Mouse (Mus musculus): ENCODE measurements around the gene Rab4a. TPM values are rescaled to one million over a fixed set of nuclear protein-coding genes. Genes with fewer than 3 reads are reported as not detected.
A peak's percentile ranks its signal among the peaks of the same experiment; 100 is the strongest.

The Rab4a gene
- polyA plus RNA-seq, 1 experiment from 2014 or later, result 71.4 TPM

GRCm38 (mm10) chr8:123854733-123855475, 49.1 kb downstream of the Rab4a start:
- Histone ChIP-seq H3K36me3 (ENCODE audit: control insufficient read depth, insufficient read depth, low read length) (no peaks in the 10 kb centered on the region), H3K4me2 (ENCODE audit: low read depth) (no peak overlapping the region), H3K27ac (ENCODE audit: low read depth, low read length) (no peak overlapping the region), H3K4me3 (ENCODE audit: low read depth, low read length) (no peak overlapping the region), H3K27me3 (ENCODE audit: control insufficient read depth, insufficient read depth, low read length) (0 out of 2 replicates have a peak, but pooled peaks cover 2% of the 10 kb centered on the region), H3K9me3 (ENCODE audit: control insufficient read depth, low read length) (no peaks in the 10 kb centered on the region), H3K9ac (ENCODE audit: low read length) (no peak overlapping the region), H3K4me1 (ENCODE audit: control insufficient read depth, insufficient read depth, low read length) (no peaks in the 10 kb centered on the region)
- no peak for DNase-seq (ENCODE audit: low spot score)
- ATAC-seq (ENCODE audit: insufficient read depth, low FRiP score, low TSS enrichment), result no peak
- WGBS, result 86% methylated on average over 9 of the region's 9 CpGs

DNA sequence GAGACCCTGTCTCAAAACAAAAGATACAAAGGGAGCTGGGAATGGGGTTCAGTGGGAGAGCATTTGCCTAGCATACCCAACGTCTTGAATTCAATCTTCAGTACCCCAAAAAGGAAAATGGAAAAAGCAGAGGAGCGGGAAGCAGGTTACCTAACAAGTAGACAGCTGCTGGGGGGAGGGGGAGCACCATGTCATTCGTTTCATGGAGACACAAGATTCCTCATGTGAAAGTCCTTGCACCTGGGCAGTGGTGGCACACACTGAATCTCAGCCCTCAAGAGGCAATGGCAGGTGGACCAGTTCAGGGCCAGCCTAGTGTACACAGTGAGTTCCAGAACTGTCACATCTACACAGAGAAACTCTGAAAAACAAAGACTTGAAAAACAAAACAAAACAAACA, 51.6 kb downstream of the Rab4a start:
- H3K27me3 ChIP-seq (ENCODE audit: control insufficient read depth, insufficient read depth, low read length), result peaks cover 14% of the 10 kb centered on the region
- no peak overlapping the region for H3K27ac ChIP-seq (ENCODE audit: low read depth, low read length)
- 66% methylated on average over 3 of the region's 3 CpGs for WGBS
- DNase-seq (ENCODE audit: low spot score), result no peak
- no peaks in the 10 kb centered on the region for H3K4me1 ChIP-seq (ENCODE audit: control insufficient read depth, insufficient read depth, low read length)
- H3K4me3 ChIP-seq (ENCODE audit: low read depth, low read length), result no peak overlapping the region
- H3K9me3 ChIP-seq (ENCODE audit: control insufficient read depth, low read length), result no peaks in the 10 kb centered on the region
- no peaks in the 10 kb centered on the region for H3K36me3 ChIP-seq (ENCODE audit: control insufficient read depth, insufficient read depth, low read length)
- no peak for ATAC-seq (ENCODE audit: insufficient read depth, low FRiP score, low TSS enrichment)
- H3K4me2 ChIP-seq (ENCODE audit: low read depth), result no peak overlapping the region
- no peak overlapping the region for H3K9ac ChIP-seq (ENCODE audit: low read length)

- H3K9ac ChIP-seq (ENCODE audit: low read length), result peak overlapping the region; percentile 81
- no peak overlapping the region for H3K27ac ChIP-seq (ENCODE audit: low read depth, low read length)
- no peak for DNase-seq (ENCODE audit: low spot score)
- H3K27me3 ChIP-seq (ENCODE audit: control insufficient read depth, insufficient read depth, low read length), result peaks cover 18% of the 10 kb centered on the region
- peak overlapping the region; percentile 91 for H3K4me2 ChIP-seq (ENCODE audit: low read depth)
- ATAC-seq (ENCODE audit: insufficient read depth, low FRiP score, low TSS enrichment), result no peak
- 0% methylated on average over 17 of the region's 17 CpGs for WGBS
- no peaks in the 10 kb centered on the region for H3K36me3 ChIP-seq (ENCODE audit: control insufficient read depth, insufficient read depth, low read length)
- no peaks in the 10 kb centered on the region for H3K4me1 ChIP-seq (ENCODE audit: control insufficient read depth, insufficient read depth, low read length)
- H3K9me3 ChIP-seq (ENCODE audit: control insufficient read depth, low read length), result no peaks in the 10 kb centered on the region
- peak overlapping the region; percentile 93 for H3K4me3 ChIP-seq (ENCODE audit: low read depth, low read length)
Observed at GRCm38 (mm10) chr8:123858574-123858940, 52.8 kb downstream of the Rab4a start.

- DNase-seq (ENCODE audit: low spot score), result peak; percentile 94
- Histone ChIP-seq H3K4me2 (ENCODE audit: low read depth) (peak overlapping the region; percentile 91), H3K4me3 (ENCODE audit: low read depth, low read length) (peak overlapping the region; percentile 93), H3K27me3 (ENCODE audit: control insufficient read depth, insufficient read depth, low read length) (peaks cover 18% of the 10 kb centered on the region), H3K9me3 (ENCODE audit: control insufficient read depth, low read length) (no peaks in the 10 kb centered on the region), H3K27ac (ENCODE audit: low read depth, low read length) (peak overlapping the region; percentile 42; the same call in 1 of the 2 replicates), H3K4me1 (ENCODE audit: control insufficient read depth, insufficient read depth, low read length) (no peaks in the 10 kb centered on the region), H3K9ac (ENCODE audit: low read length) (peak overlapping the region; percentile 81), H3K36me3 (ENCODE audit: control insufficient read depth, insufficient read depth, low read length) (no peaks in the 10 kb centered on the region)
- ATAC-seq (ENCODE audit: insufficient read depth, low FRiP score, low TSS enrichment), result peak; percentile 92
- under 1% methylated on average over 74 of the region's 79 CpGs for WGBS
Observed at GRCm38 (mm10) chr8:123858941-123859647, 53.3 kb downstream of the Rab4a start.

DNA sequence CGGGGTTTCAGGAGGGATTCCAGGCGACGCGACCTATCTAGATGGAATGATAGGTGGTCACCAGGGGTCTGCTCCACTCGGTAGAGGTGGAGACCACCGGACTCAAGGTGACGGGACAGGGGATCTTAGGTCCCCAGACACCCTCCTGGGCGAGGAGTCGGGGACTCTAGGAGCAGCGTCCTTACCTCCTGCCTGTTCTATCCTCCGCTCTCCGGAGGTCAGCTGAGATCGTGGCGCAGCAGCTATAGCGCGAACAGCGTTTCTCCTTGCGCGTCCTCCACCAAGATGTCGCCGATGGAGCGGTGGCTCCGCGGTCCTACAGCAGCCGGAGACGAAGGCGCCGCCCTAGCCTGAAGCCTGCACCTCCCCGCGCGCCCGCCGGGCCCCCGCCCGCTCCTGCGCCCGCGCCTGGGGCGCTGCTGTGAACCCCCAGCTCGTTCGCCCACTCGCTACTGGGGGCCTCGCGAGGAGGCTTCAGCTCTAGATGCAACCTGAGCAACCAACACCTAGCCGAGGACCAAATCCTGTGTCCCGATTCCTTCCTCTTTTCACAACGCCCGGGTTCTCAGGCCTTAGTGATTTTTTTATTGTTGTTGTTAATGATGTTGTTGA, 54.0 kb downstream of the Rab4a start, which contains the start of gene Ccsap:
Gene Ccsap, minus strand, starts transcription at position 562 of the 612 bp plus-strand sequence.
- no peak for DNase-seq (ENCODE audit: low spot score)
- ATAC-seq (ENCODE audit: insufficient read depth, low FRiP score, low TSS enrichment), result peak; percentile 79
- no peaks in the 10 kb centered on the region for H3K36me3 ChIP-seq (ENCODE audit: control insufficient read depth, insufficient read depth, low read length)
- peak within 1 kb of the TSS; percentile 91 for H3K4me2 ChIP-seq (ENCODE audit: low read depth)
- H3K27ac ChIP-seq (ENCODE audit: low read depth, low read length), result peak within 1 kb of the TSS; percentile 42; the same call in 1 of the 2 replicates
- H3K4me3 ChIP-seq (ENCODE audit: low read depth, low read length), result peak within 1 kb of the TSS; percentile 93
- H3K27me3 ChIP-seq (ENCODE audit: control insufficient read depth, insufficient read depth, low read length), result peaks cover 18% of the 10 kb centered on the region
- peak within 1 kb of the TSS; percentile 81 for H3K9ac ChIP-seq (ENCODE audit: low read length)
- no peaks in the 10 kb centered on the region for H3K9me3 ChIP-seq (ENCODE audit: control insufficient read depth, low read length)
- 1% methylated on average over 45 of the region's 48 CpGs for WGBS
- no peaks in the 10 kb centered on the region for H3K4me1 ChIP-seq (ENCODE audit: control insufficient read depth, insufficient read depth, low read length)

- Histone ChIP-seq H3K36me3 (ENCODE audit: control insufficient read depth, insufficient read depth, low read length) (no peaks in the 10 kb centered on the region), H3K9ac (ENCODE audit: low read length) (no peak overlapping the region), H3K4me3 (ENCODE audit: low read depth, low read length) (peak overlapping the region; percentile 93; the same call in 1 of the 2 replicates), H3K4me1 (ENCODE audit: control insufficient read depth, insufficient read depth, low read length) (no peaks in the 10 kb centered on the region), H3K27ac (ENCODE audit: low read depth, low read length) (no peak overlapping the region), H3K9me3 (ENCODE audit: control insufficient read depth, low read length) (no peaks in the 10 kb centered on the region), H3K4me2 (ENCODE audit: low read depth) (no peak overlapping the region), H3K27me3 (ENCODE audit: control insufficient read depth, insufficient read depth, low read length) (peaks cover 18% of the 10 kb centered on the region)
- 83% methylated on average over 4 of the region's 4 CpGs for WGBS
- DNase-seq (ENCODE audit: low spot score) (no peak), ATAC-seq (ENCODE audit: insufficient read depth, low FRiP score, low TSS enrichment) (no peak)
Observed at GRCm38 (mm10) chr8:123860386-123860785, 54.6 kb downstream of the Rab4a start.

DNA sequence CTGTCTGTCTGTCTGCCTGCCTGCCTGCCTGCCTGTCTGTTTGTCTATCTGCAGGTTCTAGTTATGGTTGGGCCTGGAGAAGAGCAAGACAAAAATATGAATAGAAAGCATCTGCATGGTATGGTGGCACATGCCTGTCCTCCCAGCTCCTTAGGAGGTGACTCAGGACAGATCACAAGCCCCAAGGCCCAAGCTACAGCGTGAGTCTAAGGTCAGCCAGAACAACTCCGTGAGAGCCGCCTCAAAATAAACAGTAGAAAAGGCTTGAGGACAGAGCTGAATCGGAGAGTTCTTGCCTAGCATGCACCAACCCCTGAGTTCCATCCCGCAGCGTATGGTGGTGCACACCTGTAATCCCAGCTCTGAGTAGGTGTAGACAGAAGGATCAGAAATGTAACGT, 60.0 kb downstream of the Rab4a start:
- H3K4me1 ChIP-seq (ENCODE audit: control insufficient read depth, insufficient read depth, low read length), result no peaks in the 10 kb centered on the region
- H3K9ac ChIP-seq (ENCODE audit: low read length), result no peak overlapping the region
- no peaks in the 10 kb centered on the region for H3K36me3 ChIP-seq (ENCODE audit: control insufficient read depth, insufficient read depth, low read length)
- H3K4me3 ChIP-seq (ENCODE audit: low read depth, low read length), result no peak overlapping the region
- no peaks in the 10 kb centered on the region for H3K9me3 ChIP-seq (ENCODE audit: control insufficient read depth, low read length)
- 82% methylated on average over 7 of the region's 7 CpGs for WGBS
- no peak for ATAC-seq (ENCODE audit: insufficient read depth, low FRiP score, low TSS enrichment)
- no peak overlapping the region for H3K27ac ChIP-seq (ENCODE audit: low read depth, low read length)
- no peak for DNase-seq (ENCODE audit: low spot score)
- H3K4me2 ChIP-seq (ENCODE audit: low read depth), result no peak overlapping the region
- H3K27me3 ChIP-seq (ENCODE audit: control insufficient read depth, insufficient read depth, low read length), result peaks cover 9% of the 10 kb centered on the region

- ATAC-seq (ENCODE audit: insufficient read depth, low FRiP score, low TSS enrichment), result no peak
- Histone ChIP-seq H3K27me3 (ENCODE audit: control insufficient read depth, insufficient read depth, low read length) (peaks cover 5% of the 10 kb centered on the region; the same call in 1 of the 2 replicates), H3K27ac (ENCODE audit: low read depth, low read length) (no peak overlapping the region)
Observed at GRCm38 (mm10) chr8:123866971-123867370, 61.2 kb downstream of the Rab4a start.

More at GRCm38 (mm10) chr8:123866971-123867370, 61.2 kb downstream of the Rab4a start:
- no peak overlapping the region for H3K4me3 ChIP-seq (ENCODE audit: low read depth, low read length)
- H3K4me1 ChIP-seq (ENCODE audit: control insufficient read depth, insufficient read depth, low read length), result no peaks in the 10 kb centered on the region
- H3K36me3 ChIP-seq (ENCODE audit: control insufficient read depth, insufficient read depth, low read length), result no peaks in the 10 kb centered on the region
- no peak overlapping the region for H3K9ac ChIP-seq (ENCODE audit: low read length)
- no peaks in the 10 kb centered on the region for H3K9me3 ChIP-seq (ENCODE audit: control insufficient read depth, low read length)
- no peak overlapping the region for H3K4me2 ChIP-seq (ENCODE audit: low read depth)
- no peak for DNase-seq (ENCODE audit: low spot score)
- 49% methylated on average over 5 of the region's 5 CpGs for WGBS

Data from neural tube, embryonic 11.5 days (tissue).